Mouse (Mus musculus) kidney, adult 18-20 months (tissue): ENCODE data around the gene Phlda3.

ENCODE experiments used
- DNase-seq: peaks from one replicate; pipeline ENCODE4 v3.0.0; 2021

Phlda3 gene

DNA sequence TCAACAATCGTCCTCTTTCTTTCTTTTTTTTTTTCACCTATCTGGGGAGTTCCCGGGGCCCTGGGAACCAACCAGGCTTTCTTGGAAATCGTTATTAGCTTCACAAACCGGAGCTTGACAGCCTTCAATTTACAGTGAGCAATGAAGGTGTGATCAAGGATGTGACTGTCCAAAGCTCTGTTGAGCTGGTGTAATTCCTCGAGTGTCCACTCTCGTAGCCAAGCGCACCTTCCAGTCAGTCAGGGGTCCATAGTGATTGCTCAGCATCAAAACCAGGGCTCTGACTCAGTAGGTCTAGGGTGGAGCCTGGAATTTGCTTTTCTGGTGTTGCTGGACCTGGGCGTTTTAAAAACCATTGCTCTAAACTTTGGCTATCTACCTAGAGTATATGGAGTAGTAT lies 5.7 kb upstream of the Phlda3 start:
- no peak for DNase-seq

DNA sequence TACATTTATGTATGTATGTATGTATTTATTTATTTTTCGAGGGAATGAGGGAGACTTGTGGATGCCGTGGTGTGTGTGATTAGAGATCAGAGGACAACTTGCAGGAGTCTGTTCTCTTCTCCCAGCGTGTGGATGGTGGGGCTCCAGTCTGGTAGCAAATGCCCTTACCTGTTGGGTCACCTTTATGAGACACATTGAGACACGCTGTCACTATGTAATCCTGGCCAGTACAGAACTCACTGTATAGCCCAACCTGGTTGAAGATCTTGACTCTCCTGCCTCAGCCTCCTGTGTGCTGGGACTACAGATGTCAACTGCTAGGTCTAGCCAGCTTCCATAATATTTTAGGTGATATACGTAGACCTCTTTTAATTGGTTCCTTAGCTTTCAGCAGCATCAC lies 4.2 kb upstream of the Phlda3 start:
- DNase-seq, result no peak

- no peak for DNase-seq
These were observed 2.3 kb upstream of the Phlda3 start for GRCm38 (mm10) chr1:135763503-135764205.

GRCm38 (mm10) chr1:135764206-135764528 lies 1.8 kb upstream of the Phlda3 start:
- no peak for DNase-seq

- DNase-seq, result no peak
These were observed 830 bp downstream of the Phlda3 start for GRCm38 (mm10) chr1:135766592-135767306.

- no peak for DNase-seq
These were observed 1.5 kb downstream of the Phlda3 start for GRCm38 (mm10) chr1:135767324-135767890.

DNA sequence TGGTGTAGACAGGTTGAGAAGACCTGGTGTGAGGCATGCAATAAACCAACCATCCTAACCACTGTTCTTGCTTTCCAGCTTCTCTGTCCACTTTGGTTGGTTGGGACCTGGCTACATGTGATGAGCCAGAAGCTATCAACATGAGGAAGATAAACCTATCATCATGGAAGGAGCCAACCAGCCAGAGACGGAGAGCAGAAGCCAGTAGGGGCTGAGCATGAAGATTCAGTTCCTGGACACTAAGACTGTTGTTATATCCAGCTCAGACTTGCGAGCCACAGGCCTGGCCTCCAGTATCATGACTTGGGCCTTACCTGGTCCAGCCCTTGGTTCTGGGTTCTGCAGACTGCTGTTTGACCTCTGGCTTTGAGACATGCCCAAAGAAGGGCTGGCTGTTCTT lies 2.5 kb downstream of the Phlda3 start:
- DNase-seq, result no peak

DNA sequence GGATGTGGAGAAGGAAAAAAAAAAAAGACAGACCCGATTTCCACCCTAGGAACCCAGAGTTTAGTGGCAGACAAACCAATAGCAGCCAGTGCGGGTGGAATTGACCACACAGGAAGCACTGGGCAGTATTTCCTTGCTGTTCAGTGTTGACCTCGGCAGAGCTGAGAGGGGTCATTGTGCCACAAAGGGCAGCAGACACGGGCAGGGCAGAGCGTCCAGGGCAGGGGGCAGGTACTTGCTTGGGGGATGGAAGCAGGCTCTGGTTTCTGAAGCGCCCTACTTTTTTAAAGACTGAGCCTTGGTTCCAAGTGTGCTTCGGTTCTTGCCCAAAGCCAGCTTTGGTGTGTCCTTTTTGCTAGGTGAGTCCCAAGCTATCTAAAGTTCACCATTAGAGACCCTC lies 4.3 kb downstream of the Phlda3 start:
- DNase-seq, result no peak

- DNase-seq, result no peak
These were observed 5.1 kb downstream of the Phlda3 start for GRCm38 (mm10) chr1:135770896-135771572.

DNA sequence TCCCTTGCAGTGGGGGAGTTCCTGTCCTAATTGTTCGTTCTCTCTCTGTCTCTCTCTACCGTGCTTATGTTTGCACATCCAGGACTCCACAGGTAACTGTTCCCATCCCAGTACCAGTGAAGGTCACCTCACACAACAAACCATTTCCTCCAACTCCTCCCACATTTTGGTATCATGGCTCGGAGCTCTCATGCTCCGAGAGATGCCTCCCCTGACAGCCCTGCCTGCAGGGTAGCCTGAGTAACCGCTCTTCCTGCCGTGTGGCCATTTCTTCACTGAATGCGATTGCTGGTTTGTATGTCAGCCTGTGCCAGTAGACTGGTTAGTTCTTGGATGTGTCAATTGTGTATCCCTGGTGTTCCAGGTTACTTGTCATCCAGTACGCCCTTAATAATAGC lies 5.7 kb downstream of the Phlda3 start:
- no peak for DNase-seq

DNA sequence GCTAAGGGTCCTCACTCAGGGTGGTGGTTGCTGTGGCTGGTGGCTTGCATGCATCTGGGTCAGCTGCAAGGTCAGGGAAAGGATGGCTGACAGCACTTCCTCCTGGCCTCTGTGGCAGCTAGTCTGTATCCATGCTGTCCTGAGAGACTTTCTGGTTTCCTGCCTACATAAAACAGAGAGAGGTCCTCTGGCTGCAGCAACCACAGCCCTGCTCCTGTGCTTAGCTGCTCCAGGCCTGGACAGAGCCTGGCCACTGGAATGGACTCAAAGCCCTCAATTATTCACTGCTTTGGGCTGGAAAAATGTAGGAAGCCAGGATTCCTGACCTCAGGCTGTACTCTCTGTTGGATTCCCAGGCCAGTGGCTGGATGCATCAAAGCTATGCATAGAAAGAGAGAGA lies 10.7 kb downstream of the Phlda3 start:
- no peak for DNase-seq

GRCm38 (mm10) chr1:135777046-135777445 lies 11.1 kb downstream of the Phlda3 start:
- no peak for DNase-seq

GRCm38 (mm10) chr1:135778780-135779535 lies 13.0 kb downstream of the Phlda3 start, which contains the start of gene Tnni1:
Gene Tnni1, plus strand, starts transcription at chr1:135779434.
- DNase-seq, result no peak

DNA sequence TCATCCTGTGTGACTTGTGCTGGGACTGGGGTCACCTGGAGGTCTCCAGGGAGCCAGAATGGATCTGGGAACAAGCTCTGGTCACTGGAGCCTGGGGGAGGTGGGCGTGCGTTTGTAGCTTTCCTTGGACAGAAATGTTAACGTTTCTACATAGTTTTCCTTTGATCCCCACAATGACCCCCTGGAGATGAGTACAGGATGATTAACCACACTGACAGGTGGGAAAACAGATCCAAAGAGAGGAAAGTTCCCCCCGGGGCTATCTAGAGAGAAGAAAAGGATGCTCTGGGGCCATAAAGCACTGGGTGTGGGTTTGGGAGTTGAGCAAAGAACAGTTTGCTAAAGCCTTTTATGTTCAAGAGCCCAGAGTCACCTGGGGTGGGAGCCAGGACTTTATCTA lies 14.7 kb downstream of the Phlda3 start:
- no peak for DNase-seq

DNA sequence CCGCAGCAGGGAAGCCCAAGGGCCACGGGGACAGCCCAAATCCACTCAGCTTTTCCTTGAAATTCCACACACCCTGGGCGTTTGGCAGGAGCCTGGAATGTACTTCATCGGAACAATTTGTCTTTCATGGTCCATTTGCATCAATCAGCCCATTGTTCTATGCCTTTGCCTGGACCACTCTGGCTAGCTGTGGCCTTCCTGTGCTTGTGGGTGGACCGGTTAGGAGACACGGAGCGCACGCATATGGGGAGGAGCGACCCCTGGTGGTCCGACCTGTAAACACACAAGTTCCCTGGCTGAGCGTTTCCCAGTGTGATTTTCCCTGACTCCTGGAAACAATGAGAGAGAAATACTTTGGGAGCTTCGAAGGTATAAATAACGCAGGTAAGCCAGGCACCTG lies 15.3 kb downstream of the Phlda3 start:
- peak; percentile 76 for DNase-seq

GRCm38 (mm10) chr1:135782816-135783215 lies 16.9 kb downstream of the Phlda3 start:
- no peak for DNase-seq

- DNase-seq, result peak; percentile 74
These were observed 21.9 kb downstream of the Phlda3 start for GRCm38 (mm10) chr1:135787799-135788198.

DNA sequence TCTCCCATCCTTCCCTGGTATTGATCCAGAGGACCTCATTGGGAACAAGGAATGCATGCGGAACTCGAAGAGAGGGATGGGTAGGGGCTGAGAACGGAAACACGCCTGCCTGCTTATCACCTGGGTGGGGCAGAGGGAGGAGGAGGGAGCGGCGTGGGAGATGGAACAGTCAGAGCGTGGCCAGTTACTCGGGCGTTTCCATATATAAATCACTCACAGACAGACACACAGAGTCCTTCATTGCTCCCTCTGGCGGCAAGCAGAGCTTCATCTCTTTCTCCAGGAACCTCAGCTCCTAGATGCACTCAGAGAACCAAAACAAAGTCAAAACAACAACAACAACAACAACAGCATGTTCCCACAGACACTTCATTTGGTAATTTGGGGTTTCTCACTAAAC lies 22.8 kb downstream of the Phlda3 start:
- peak; percentile 25 for DNase-seq

DNA sequence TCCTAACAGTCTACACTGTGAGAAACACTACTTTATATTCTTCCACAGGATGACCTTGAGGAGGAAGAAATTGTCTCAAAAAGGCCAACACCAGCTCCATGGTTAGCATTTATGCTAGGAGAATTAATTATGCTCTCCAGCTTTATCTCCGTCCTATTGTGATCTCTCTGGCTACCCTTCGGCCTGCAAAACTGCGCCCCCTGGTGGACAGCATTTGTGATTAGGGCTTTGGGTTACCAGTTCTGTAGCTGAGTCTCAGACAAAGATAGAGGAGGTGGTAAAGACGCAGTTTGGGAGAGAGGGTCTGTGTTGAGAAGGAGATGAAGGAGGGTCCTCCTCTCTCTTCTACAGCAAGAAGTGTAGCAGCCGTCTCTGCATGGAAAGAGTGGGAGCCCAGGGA lies 23.9 kb downstream of the Phlda3 start:
- DNase-seq, result peak; percentile 69

- DNase-seq, result no peak
These were observed 26.4 kb downstream of the Phlda3 start for GRCm38 (mm10) chr1:135792143-135792939.

DNA sequence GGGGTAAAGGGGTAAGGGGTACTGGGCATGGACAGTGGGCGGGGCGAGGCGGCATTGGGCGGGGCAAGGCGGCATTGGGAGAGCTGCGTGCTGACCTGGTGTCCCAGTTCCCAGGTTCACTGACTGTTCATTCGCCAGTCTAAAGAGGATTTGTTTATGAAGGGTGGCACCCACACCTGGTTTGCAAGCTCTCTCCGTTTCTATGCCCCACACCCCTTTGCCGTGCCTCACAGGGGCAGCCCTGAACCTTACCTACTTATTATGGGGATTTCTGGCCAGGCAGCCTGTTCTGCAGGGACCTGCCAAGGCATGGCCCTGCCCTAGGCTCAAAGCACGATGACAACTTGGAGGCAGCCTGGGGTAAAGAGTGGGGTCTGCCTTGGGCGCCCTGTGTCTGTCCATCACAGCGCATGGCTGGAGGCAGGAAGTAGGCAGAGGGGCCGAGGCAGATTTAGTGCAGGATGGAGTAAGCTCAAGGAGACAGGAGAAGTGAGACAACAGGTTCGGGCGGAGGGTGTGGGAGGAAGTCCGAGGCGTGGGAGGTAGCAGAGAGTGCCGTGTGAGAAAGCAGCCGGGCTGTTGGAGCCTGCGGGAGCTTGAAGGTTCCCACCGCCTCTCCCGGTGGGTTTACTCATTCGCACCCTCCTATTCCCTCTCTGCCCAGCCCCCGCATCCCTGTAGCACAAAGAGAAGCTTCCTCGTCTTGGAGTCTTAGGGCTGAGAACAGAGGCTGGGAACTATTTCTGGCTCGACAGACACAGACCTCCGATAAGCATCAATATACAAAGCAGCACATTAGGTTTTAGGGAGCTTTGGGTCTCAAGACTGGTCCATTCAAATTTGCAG lies 27.7 kb downstream of the Phlda3 start:
- no peak for DNase-seq
